Mouse (Mus musculus) forebrain, postnatal 0 days (tissue): ENCODE measurements at regions not wholly inside any gene's neighbourhood (a gene's known extent, or its start where the extent isn't known, plus 50 kb on each side); places are given as distances from the start of the nearest gene placed in this dataset.

Source experiments
- ATAC-seq: fragments of 200-750 bp; cut with Nextera tagmentation; 2 replicates; pipeline ENCODE4 v1.8.0; 2017; ENCODE audit warnings: mild to moderate bottlenecking, moderate library complexity
- DNase-seq: peaks from one replicate; pipeline ENCODE4 v3.0.0-alpha.2; 2015
- H3K27ac ChIP-seq: fragments of 300-500 bp; sonication (generic); 2 replicates; pipeline ENCODE4 v1.5.1; 2014; ENCODE audit warnings: low read depth, mild to moderate bottlenecking, antibody characterized with exemption, low read length, moderate library complexity, mixed read lengths
- H3K27me3 ChIP-seq: fragments of 300-500 bp; sonication (generic); 2 replicates; pipeline ENCODE4 v1.6.1; 2014; ENCODE audit warnings: mild to moderate bottlenecking, low read length, mixed read lengths; ENCODE audit not compliant: insufficient read depth
- H3K36me3 ChIP-seq: fragments of 300-500 bp; sonication (generic); 2 replicates; pipeline ENCODE4 v1.6.1; 2014; ENCODE audit warnings: mild to moderate bottlenecking, moderate library complexity; ENCODE audit not compliant: insufficient read depth
- H3K4me1 ChIP-seq: fragments of 300-500 bp; sonication (generic); 2 replicates; pipeline ENCODE4 v1.6.1; 2014; ENCODE audit warnings: antibody characterized with exemption; ENCODE audit not compliant: insufficient read depth
- H3K4me2 ChIP-seq: fragments of 300-500 bp; sonication (generic); 2 replicates; pipeline ENCODE4 v1.6.1; 2014; ENCODE audit warnings: low read depth, mild to moderate bottlenecking, moderate library complexity
- H3K4me3 ChIP-seq: fragments of 300-500 bp; sonication (generic); 2 replicates; pipeline ENCODE4 v1.5.1; 2014; ENCODE audit warnings: low read depth, low read length, mixed read lengths
- H3K9ac ChIP-seq: fragments of 300-500 bp; sonication (generic); 2 replicates; pipeline ENCODE4 v1.6.1; 2014; ENCODE audit warnings: mild to moderate bottlenecking
- H3K9me3 ChIP-seq: fragments of 300-500 bp; sonication (generic); 2 replicates; pipeline ENCODE4 v1.6.1; 2016; ENCODE audit warnings: low read length
- CTCF ChIP-seq: sonication (generic); IDR thresholded peaks from 2 replicates; pipeline ENCODE4 v1.5.1; 2016; ENCODE audit warnings: antibody characterized with exemption, control low read depth, low read depth
- WGBS: fragments of 180-500 bp; shearing (Covaris S2); extraction: QIAGEN DNeasy Blood & Tissue Kit; methylation state at CpG from one replicate; pipeline ENCODE4 v1.1.7; 2014; 5-methylcytosine and 5-hydroxymethylcytosine counted together

DNA sequence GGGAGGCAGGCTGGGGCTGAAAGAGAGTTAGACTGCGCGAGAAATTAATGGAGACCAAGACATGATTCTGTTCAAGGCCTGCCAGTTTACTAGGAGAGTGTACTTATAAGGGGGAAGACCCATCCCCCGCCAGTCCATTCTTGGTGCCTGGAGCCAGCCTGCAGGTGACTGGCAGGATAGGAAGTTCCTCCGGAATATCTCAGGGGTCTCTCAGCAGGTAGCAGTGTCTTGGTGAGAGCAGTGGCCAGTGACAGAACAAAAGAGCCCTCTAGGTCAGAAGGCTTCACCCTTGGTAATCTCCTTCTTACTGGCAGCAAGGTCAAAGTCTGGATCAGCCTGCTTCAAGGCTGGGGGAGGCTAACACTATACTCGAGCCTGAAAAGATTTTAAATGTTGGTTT, 83.7 kb upstream of the Zfp804b start:
- H3K9ac ChIP-seq: no peak overlapping the region
- H3K4me3 ChIP-seq: no peak overlapping the region
- H3K27ac ChIP-seq: no peak overlapping the region
- H3K9me3 ChIP-seq: no peaks in the 10 kb centered on the region
- H3K4me1 ChIP-seq: no peaks in the 10 kb centered on the region
- TF ChIP-seq CTCF: no peak
- no peak overlapping the region for H3K4me2 ChIP-seq
- ATAC-seq (no peak), DNase-seq (no peak)
- H3K27me3 ChIP-seq: no peaks in the 10 kb centered on the region
- WGBS: 44% methylated on average over 5 of the region's 5 CpGs
- no peaks in the 10 kb centered on the region for H3K36me3 ChIP-seq

DNA sequence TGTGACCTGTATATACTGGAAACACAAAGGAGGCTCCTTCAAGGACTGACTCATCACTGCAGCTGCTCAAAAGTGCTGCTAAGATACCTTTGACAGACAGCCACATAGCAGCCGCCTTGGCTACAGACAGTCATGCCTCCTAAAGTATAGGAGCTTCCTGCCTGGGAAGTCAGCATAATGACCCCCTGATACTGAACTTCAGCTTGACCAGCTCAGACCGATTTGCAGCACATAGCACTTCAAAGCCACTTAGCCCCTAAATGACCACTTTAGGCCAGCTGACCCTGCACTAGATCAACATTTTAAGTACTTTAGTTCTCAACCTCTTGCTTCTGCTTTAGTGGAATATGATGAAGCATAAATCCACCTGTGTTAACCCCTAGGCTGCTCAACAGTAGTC, 91.9 kb upstream of the Zfp804b start:
- no peaks in the 10 kb centered on the region for H3K4me1 ChIP-seq
- ATAC-seq (no peak), DNase-seq (no peak)
- no peak overlapping the region for H3K4me3 ChIP-seq
- TF ChIP-seq CTCF: no peak
- WGBS: 86% methylated on average over 2 of the region's 2 CpGs
- no peaks in the 10 kb centered on the region for H3K36me3 ChIP-seq
- H3K4me2 ChIP-seq: no peak overlapping the region
- no peaks in the 10 kb centered on the region for H3K27me3 ChIP-seq
- no peaks in the 10 kb centered on the region for H3K9me3 ChIP-seq
- H3K9ac ChIP-seq: no peak overlapping the region
- no peak overlapping the region for H3K27ac ChIP-seq

DNA sequence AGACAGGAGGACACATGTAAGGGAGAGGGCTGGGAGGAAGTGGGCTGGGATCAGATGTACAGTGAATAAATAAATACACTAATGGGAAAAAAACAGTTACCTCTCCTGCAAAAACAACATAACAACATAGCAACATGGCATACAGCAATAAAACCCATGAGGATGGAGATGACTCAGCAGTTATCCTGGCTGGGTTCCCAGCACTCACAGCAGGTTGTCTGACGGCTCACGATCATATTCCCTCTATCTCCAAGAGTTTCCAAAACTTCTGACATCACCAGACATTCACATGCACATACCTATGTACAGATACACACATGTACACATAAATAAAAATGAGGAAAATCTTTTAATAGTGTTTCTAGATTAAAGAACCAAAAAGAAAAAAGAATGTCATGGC, 103.4 kb upstream of the Zfp804b start:
- no peaks in the 10 kb centered on the region for H3K27me3 ChIP-seq
- H3K4me2 ChIP-seq: no peak overlapping the region
- no peak for TF ChIP-seq CTCF
- H3K36me3 ChIP-seq: no peaks in the 10 kb centered on the region
- no peak overlapping the region for H3K4me3 ChIP-seq
- WGBS: 52% methylated on average over 2 of the region's 2 CpGs
- H3K9ac ChIP-seq: no peak overlapping the region
- H3K9me3 ChIP-seq: no peaks in the 10 kb centered on the region
- ATAC-seq (no peak), DNase-seq (no peak)
- no peaks in the 10 kb centered on the region for H3K4me1 ChIP-seq
- H3K27ac ChIP-seq: no peak overlapping the region

DNA sequence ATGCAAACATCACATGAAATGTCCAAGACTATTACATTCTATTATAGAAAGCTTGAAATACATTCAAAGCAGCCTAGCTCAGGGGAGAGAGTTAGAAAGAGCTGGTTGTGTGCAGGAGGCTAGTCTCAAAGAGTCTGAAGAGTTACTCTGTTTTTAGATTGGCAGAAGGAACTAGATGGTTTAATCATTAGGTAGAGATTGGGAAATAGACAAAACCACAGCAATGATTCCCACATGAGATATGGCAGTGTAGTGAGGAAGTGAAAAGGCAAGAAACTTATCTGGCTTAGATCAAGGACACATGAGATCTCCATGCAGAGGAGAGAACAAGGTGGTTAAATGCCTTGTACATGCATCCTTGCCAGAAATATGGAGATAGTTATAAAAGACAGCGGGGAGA, 110.3 kb upstream of the Zfp804b start:
- Histone ChIP-seq H3K36me3 (no peaks in the 10 kb centered on the region), H3K4me1 (no peaks in the 10 kb centered on the region), H3K4me2 (no peak overlapping the region), H3K27ac (no peak overlapping the region), H3K4me3 (no peak overlapping the region), H3K9me3 (no peaks in the 10 kb centered on the region), H3K9ac (no peak overlapping the region), H3K27me3 (no peaks in the 10 kb centered on the region)
- DNase-seq (no peak), ATAC-seq (no peak)
- WGBS: 98% methylated on average over 1 of the region's 1 CpGs
- TF ChIP-seq CTCF: no peak

DNA sequence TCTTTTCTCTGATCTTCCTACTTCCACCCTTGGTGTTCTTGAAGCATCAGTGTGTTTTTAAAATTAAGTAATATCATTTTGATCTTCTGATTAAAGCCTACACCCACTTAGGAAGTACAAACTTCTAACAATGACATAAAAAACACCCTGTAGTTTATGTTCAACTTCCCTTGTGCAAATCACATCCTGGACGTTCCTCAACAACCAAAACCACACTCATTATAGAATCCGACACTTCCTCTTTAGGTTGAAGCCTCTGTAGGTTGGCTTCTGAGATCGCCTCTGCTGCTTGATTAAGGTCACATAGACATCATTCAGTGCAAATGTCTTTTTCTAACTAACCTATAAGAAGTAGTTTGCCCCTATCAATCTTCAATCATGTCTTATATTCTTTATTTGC, 112.5 kb upstream of the Zfp804b start:
- no peak for TF ChIP-seq CTCF
- Histone ChIP-seq H3K27ac (no peak overlapping the region), H3K27me3 (no peaks in the 10 kb centered on the region), H3K4me1 (no peaks in the 10 kb centered on the region), H3K9me3 (no peaks in the 10 kb centered on the region), H3K4me2 (no peak overlapping the region), H3K36me3 (no peaks in the 10 kb centered on the region), H3K4me3 (no peak overlapping the region), H3K9ac (no peak overlapping the region)
- no peak for ATAC-seq
- no peak for DNase-seq
- WGBS: 77% methylated on average over 3 of the region's 3 CpGs

DNA sequence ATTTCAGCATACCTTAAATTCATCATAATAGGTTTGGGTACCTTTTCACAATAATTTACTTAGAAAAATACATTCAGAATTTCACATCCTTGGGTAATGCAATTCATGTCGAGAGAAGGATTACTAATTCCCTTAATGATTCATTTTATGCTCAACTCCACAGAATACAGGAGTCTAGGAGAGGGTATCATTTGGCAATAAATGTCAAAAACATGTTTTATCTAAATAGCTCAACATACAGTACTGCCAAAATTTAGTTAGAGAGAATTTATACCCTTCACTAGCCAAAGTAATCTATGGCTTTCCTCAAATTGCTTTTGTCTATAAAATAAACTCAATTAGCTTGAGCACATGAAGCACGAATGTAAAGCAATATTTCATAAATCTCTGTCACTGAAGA, 144.6 kb upstream of the Zfp804b start:
- Histone ChIP-seq H3K27ac (no peak overlapping the region), H3K36me3 (no peaks in the 10 kb centered on the region), H3K4me1 (no peaks in the 10 kb centered on the region), H3K9me3 (no peaks in the 10 kb centered on the region), H3K4me2 (no peak overlapping the region), H3K27me3 (no peaks in the 10 kb centered on the region), H3K4me3 (no peak overlapping the region), H3K9ac (no peak overlapping the region)
- no peak for DNase-seq
- WGBS: 67% methylated on average over 2 of the region's 2 CpGs
- no peak for TF ChIP-seq CTCF
- no peak for ATAC-seq

DNA sequence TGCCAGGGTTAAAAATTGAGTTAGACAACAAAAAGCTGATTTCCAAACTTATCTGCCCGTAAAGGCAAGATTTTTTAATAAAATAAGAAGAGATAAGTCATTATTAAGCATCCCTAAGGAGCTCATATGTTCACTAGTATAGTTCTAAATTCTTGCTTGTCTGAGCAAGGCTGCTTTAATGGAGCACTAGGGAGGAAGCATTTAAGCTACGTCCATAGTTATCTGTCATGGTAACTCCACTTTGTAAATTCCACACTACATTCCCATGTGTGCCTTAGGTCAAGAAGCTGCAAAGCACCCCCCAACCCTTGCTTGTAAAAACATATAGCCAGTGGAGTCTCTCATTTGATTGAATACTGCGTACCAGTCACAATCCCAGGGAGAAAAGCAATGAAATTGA, 145.0 kb upstream of the Zfp804b start:
- no peaks in the 10 kb centered on the region for H3K9me3 ChIP-seq
- ATAC-seq (no peak), DNase-seq (no peak)
- no peaks in the 10 kb centered on the region for H3K36me3 ChIP-seq
- no peak overlapping the region for H3K4me2 ChIP-seq
- 89% methylated on average over 3 of the region's 3 CpGs for WGBS
- H3K4me3 ChIP-seq: no peak overlapping the region
- no peak overlapping the region for H3K9ac ChIP-seq
- no peaks in the 10 kb centered on the region for H3K4me1 ChIP-seq
- no peaks in the 10 kb centered on the region for H3K27me3 ChIP-seq
- H3K27ac ChIP-seq: no peak overlapping the region
- no peak for TF ChIP-seq CTCF
